Mouse (Mus musculus): ENCODE results near the gene Smad1.

GRCm38 (mm10) chr8:79433953-79434500 lies 34.7 kb upstream of the Smad1 start:
- TF ChIP-seq POLR2A (IDR thresholded peaks at IDR 0.05; ENCODE audit: control insufficient read depth, low read depth, low read length) (no peak), CTCF (IDR thresholded peaks at IDR 0.05; ENCODE audit: control insufficient read depth, insufficient read depth, insufficient replicate concordance, low read depth, low read length) (no peak)

Data from testis, adult 2 months (tissue).